Mouse (Mus musculus) hindbrain, embryonic 15.5 days (tissue): ENCODE results near the gene Tmem30b. TPM values are rescaled to one million over a fixed set of nuclear protein-coding genes. Genes with fewer than 3 reads are reported as not detected.

Source experiments
- ATAC-seq: fragments of 200-750 bp; cut with Nextera tagmentation; 2 replicates; pipeline ENCODE4 v1.8.0; 2017; ENCODE audit warnings: low read depth, moderate number of reproducible peaks, moderate TSS enrichment; ENCODE audit not compliant: low FRiP score
- H3K27ac ChIP-seq: fragments of 300-500 bp; sonication (generic); replicated peaks from 2 replicates; pipeline ENCODE4 v1.5.1; 2015; ENCODE audit warnings: mild to moderate bottlenecking, inconsistent platforms
- H3K27me3 ChIP-seq: fragments of 300-500 bp; sonication (generic); 2 replicates; pipeline ENCODE4 v1.6.1; 2015; ENCODE audit warnings: control low read depth, inconsistent platforms
- H3K36me3 ChIP-seq: fragments of 300-500 bp; sonication (generic); 2 replicates; pipeline ENCODE4 v1.6.1; 2015; ENCODE audit warnings: control low read depth, inconsistent platforms
- H3K4me1 ChIP-seq: fragments of 300-500 bp; sonication (generic); replicated peaks from 2 replicates; pipeline ENCODE4 v1.6.1; 2015; ENCODE audit warnings: control low read depth, inconsistent platforms
- H3K4me2 ChIP-seq: fragments of 300-500 bp; sonication (generic); 2 replicates; pipeline ENCODE4 v1.6.1; 2015; ENCODE audit warnings: moderate library complexity, mild to moderate bottlenecking, inconsistent platforms
- H3K4me3 ChIP-seq: fragments of 300-500 bp; sonication (generic); 2 replicates; pipeline ENCODE4 v1.5.1; 2015; ENCODE audit warnings: mild to moderate bottlenecking, inconsistent platforms
- H3K9ac ChIP-seq: fragments of 300-500 bp; sonication (generic); 2 replicates; pipeline ENCODE4 v1.6.1; 2015; ENCODE audit warnings: inconsistent platforms
- H3K9me3 ChIP-seq: fragments of 300-500 bp; sonication (generic); 2 replicates; pipeline ENCODE4 v1.6.1; 2016; ENCODE audit warnings: control low read depth, inconsistent platforms
- WGBS: fragments of 180-500 bp; shearing (Covaris S2); methylation state at CpG from one replicate; pipeline ENCODE4 v1.1.7; 2015; 5-methylcytosine and 5-hydroxymethylcytosine counted together
- polyA plus RNA-seq: library from polyadenylated mRNA; unstranded; fragments of >200 nt; fragmentation: Nextera tagmentation; extraction: Ambion mirVana; gene quantifications from 2 replicates; pipeline ENCODE4 v1.2.1, GENCODE M21; 2015

The Tmem30b gene
- polyA plus RNA-seq, 1 experiment from 2014 or later = 0.38 TPM

- H3K27ac ChIP-seq = no peak overlapping the region
- H3K36me3 ChIP-seq = no peaks in the 10 kb centered on the region
- H3K4me3 ChIP-seq = no peak overlapping the region
- no peaks in the 10 kb centered on the region for H3K9me3 ChIP-seq
- 84% methylated on average over 16 of the region's 16 CpGs for WGBS
- no peaks in the 10 kb centered on the region for H3K27me3 ChIP-seq
- H3K4me2 ChIP-seq = no peak overlapping the region
- no peak for ATAC-seq
- no peaks in the 10 kb centered on the region for H3K4me1 ChIP-seq
- H3K9ac ChIP-seq = no peak overlapping the region
Measured at GRCm38 (mm10) chr12:73511467-73512047, 34.6 kb downstream of the Tmem30b start.

GRCm38 (mm10) chr12:73507105-73507504 lies 39.1 kb downstream of the Tmem30b start:
- Histone ChIP-seq H3K27me3 (no peaks in the 10 kb centered on the region), H3K9me3 (no peaks in the 10 kb centered on the region), H3K36me3 (no peaks in the 10 kb centered on the region), H3K9ac (no peak overlapping the region), H3K4me1 (no peaks in the 10 kb centered on the region), H3K4me2 (no peak overlapping the region), H3K4me3 (no peak overlapping the region), H3K27ac (no peak overlapping the region)
- ATAC-seq = no peak
- WGBS = 82% methylated on average over 14 of the region's 14 CpGs

- H3K9me3 ChIP-seq = no peaks in the 10 kb centered on the region
- H3K27me3 ChIP-seq = no peaks in the 10 kb centered on the region
- H3K4me3 ChIP-seq = no peak overlapping the region
- no peak for ATAC-seq
- no peaks in the 10 kb centered on the region for H3K36me3 ChIP-seq
- no peak overlapping the region for H3K9ac ChIP-seq
- no peak overlapping the region for H3K4me2 ChIP-seq
- no peaks in the 10 kb centered on the region for H3K4me1 ChIP-seq
- no peak overlapping the region for H3K27ac ChIP-seq
- WGBS = 91% methylated on average over 5 of the region's 5 CpGs
Measured at GRCm38 (mm10) chr12:73506648-73507047, 39.5 kb downstream of the Tmem30b start.

- Histone ChIP-seq H3K9me3 (no peaks in the 10 kb centered on the region), H3K4me3 (no peak overlapping the region), H3K4me2 (no peak overlapping the region), H3K4me1 (peaks cover 7% of the 10 kb centered on the region), H3K36me3 (no peaks in the 10 kb centered on the region), H3K27ac (no peak overlapping the region), H3K27me3 (no peaks in the 10 kb centered on the region), H3K9ac (no peak overlapping the region)
- ATAC-seq = no peak
- WGBS = 63% methylated on average over 5 of the region's 5 CpGs
Measured at GRCm38 (mm10) chr12:73500689-73501326, 45.4 kb downstream of the Tmem30b start.

- WGBS = 87% methylated on average over 10 of the region's 10 CpGs
- ATAC-seq = no peak
- no peaks in the 10 kb centered on the region for H3K27me3 ChIP-seq
Measured at GRCm38 (mm10) chr12:73495172-73495571, 51.0 kb downstream of the Tmem30b start.

GRCm38 (mm10) chr12:73493929-73494530 lies 52.2 kb downstream of the Tmem30b start:
- H3K4me1 ChIP-seq = 0 out of 2 replicates have a peak, but pooled peaks cover 2% of the 10 kb centered on the region
- H3K27me3 ChIP-seq = no peaks in the 10 kb centered on the region
- no peak for ATAC-seq

More at GRCm38 (mm10) chr12:73495172-73495571, 51.0 kb downstream of the Tmem30b start:
- H3K9me3 ChIP-seq = no peaks in the 10 kb centered on the region
- H3K27ac ChIP-seq = no peak overlapping the region
- no peaks in the 10 kb centered on the region for H3K36me3 ChIP-seq
- no peak overlapping the region for H3K4me3 ChIP-seq
- no peak overlapping the region for H3K4me2 ChIP-seq
- no peak overlapping the region for H3K9ac ChIP-seq
- 0 out of 2 replicates have a peak, but pooled peaks cover 2% of the 10 kb centered on the region for H3K4me1 ChIP-seq

More at GRCm38 (mm10) chr12:73493929-73494530, 52.2 kb downstream of the Tmem30b start:
- H3K9me3 ChIP-seq = no peaks in the 10 kb centered on the region
- 90% methylated on average over 16 of the region's 16 CpGs for WGBS
- no peak overlapping the region for H3K4me3 ChIP-seq
- no peaks in the 10 kb centered on the region for H3K36me3 ChIP-seq
- H3K9ac ChIP-seq = no peak overlapping the region
- no peak overlapping the region for H3K27ac ChIP-seq
- no peak overlapping the region for H3K4me2 ChIP-seq

Other genes with a start within 250 kb of the Tmem30b start
- gene Prkch, start 38.4 kb upstream of the Tmem30b start, polyA plus RNA-seq = 7.8 and 8.6 TPM in 2 replicates